Mouse (Mus musculus): Measurements from ENCODE around the gene Arfgef2. TPM values are rescaled to one million over a fixed set of nuclear protein-coding genes. Genes with fewer than 3 reads are reported as not detected.

The Arfgef2 gene
- polyA plus RNA-seq, 1 experiment: 8.4 TPM

DNA sequence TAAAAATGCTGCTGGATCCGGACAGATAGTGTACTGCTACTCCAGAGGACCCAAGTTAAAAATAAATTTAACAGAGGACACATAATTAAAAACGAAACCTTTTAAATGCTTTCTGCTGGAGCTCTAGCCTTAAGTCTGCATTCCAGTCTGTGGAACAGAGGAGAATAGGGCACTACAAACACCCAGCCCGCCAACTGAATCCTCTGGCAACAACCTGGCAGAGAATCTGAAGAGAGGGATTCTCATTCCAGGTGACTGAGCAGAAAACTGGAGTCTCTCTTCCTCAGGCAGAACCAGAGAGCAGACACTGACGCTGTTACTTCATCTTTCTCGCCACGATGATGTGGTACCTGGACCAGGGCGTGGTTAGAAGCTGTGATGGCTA lies 4.9 kb upstream of the Arfgef2 start:
- Histone ChIP-seq H3ac (ENCODE audit: control insufficient read depth, insufficient read length) (no peak overlapping the region), H3K4me2 (ENCODE audit: low read depth) (no peak overlapping the region), H3K79me2 (ENCODE audit: control insufficient read depth, insufficient read depth) (no peaks in the 10 kb centered on the region), H3K36me3 (ENCODE audit: control insufficient read depth, insufficient read depth) (peaks cover 8% of the 10 kb centered on the region), H3K27me3 (ENCODE audit: control insufficient read depth, insufficient read depth, insufficient read length) (no peaks in the 10 kb centered on the region), H3K4me3 (no peak overlapping the region)
- TF ChIP-seq POLR2AphosphoS2 (IDR thresholded peaks at IDR 0.05; ENCODE audit: insufficient read length, low read depth): peak; percentile 36
- no peak for TF ChIP-seq CEBPB (IDR thresholded peaks at IDR 0.05; ENCODE audit: insufficient read depth, poor library complexity, severe bottlenecking)

DNA sequence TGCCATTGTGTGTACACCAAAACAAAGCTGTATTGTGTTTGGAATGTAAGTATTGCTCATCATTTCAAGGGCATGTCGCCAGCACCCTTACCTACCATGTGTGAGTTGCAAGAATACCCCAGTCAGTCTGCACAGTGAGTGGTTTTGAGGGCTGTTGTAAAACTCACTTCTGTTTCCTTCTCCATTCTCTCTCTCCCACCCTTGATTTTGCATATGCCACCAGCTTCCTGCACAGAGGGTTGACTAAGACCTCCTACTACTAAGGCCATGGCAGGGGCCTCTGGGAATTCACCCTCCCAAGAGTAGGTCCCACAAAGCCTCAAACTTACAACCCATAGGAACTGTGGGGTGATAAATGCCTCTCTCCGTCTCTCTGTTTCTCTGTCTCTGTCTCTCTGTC lies 4.0 kb upstream of the Arfgef2 start:
- no peak for TF ChIP-seq USF1 (IDR thresholded peaks at IDR 0.05; ENCODE audit: low read depth)
- no peak for TF ChIP-seq TCF3 (IDR thresholded peaks at IDR 0.05; ENCODE audit: insufficient read length, low read depth)
- no peak for TF ChIP-seq SRF (IDR thresholded peaks at IDR 0.05; ENCODE audit: control insufficient read depth, insufficient read length, low read depth)
- TF ChIP-seq E2F4 (IDR thresholded peaks at IDR 0.05; ENCODE audit: insufficient read depth): no peak
- TF ChIP-seq MAX (IDR thresholded peaks at IDR 0.05; ENCODE audit: low read depth): no peak
- TF ChIP-seq POLR2AphosphoS2 (IDR thresholded peaks at IDR 0.05; ENCODE audit: insufficient read length, low read depth): no peak
- TF ChIP-seq REST (IDR thresholded peaks at IDR 0.05; ENCODE audit: insufficient read depth, insufficient read length): no peak
- no peak for TF ChIP-seq POLR2A (IDR thresholded peaks at IDR 0.05; ENCODE audit: insufficient read length, low read depth)
- TF ChIP-seq TCF12 (IDR thresholded peaks at IDR 0.05; ENCODE audit: insufficient read depth, poor library complexity, severe bottlenecking): no peak
- TF ChIP-seq MYOD1 (IDR thresholded peaks at IDR 0.05; ENCODE audit: control insufficient read depth in 1 of 3, insufficient read length in 2 of 3, low read depth in 2 of 3): no peak
- no peak for TF ChIP-seq CEBPB (IDR thresholded peaks at IDR 0.05; ENCODE audit: insufficient read depth, poor library complexity, severe bottlenecking)
- no peak for TF ChIP-seq MYOG (IDR thresholded peaks at IDR 0.05; ENCODE audit: control insufficient read depth in 1 of 3, insufficient read depth in 1 of 3, insufficient read length in 2 of 3, low read depth in 2 of 3)
- Histone ChIP-seq H3K4me2 (ENCODE audit: low read depth) (no peak overlapping the region), H3K36me3 (ENCODE audit: control insufficient read depth, insufficient read depth) (peaks cover 5% of the 10 kb centered on the region), H3ac (ENCODE audit: control insufficient read depth, insufficient read length) (no peak overlapping the region), H3K27me3 (ENCODE audit: control insufficient read depth, insufficient read depth, insufficient read length) (no peaks in the 10 kb centered on the region), H3K4me3 (no peak overlapping the region), H3K79me2 (ENCODE audit: control insufficient read depth, insufficient read depth) (peaks cover 4% of the 10 kb centered on the region)

DNA sequence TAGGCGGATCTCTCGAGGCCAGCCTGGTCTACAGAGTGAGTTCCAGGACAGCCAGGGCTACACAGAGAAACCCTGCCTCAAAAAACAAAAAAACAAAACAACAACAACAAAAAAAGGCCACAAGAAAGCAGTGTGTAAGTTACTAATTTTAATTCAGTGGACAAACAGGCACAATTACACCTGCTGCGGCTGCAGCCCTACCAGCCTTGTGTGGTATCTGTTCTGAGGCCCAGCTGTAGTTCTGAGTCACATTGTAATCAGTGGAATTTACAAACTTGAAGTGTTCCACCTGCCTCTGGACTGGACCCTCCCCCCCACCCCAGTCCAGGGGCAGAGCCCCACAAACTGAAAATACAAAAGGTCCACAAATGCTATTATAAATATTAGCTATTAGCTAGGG lies 2.1 kb upstream of the Arfgef2 start:
- Histone ChIP-seq H3K79me2 (ENCODE audit: control insufficient read depth, insufficient read depth) (peaks cover 21% of the 10 kb centered on the region), H3ac (ENCODE audit: control insufficient read depth, insufficient read length) (no peak overlapping the region), H3K36me3 (ENCODE audit: control insufficient read depth, insufficient read depth) (no peaks in the 10 kb centered on the region), H3K27me3 (ENCODE audit: control insufficient read depth, insufficient read depth, insufficient read length) (no peaks in the 10 kb centered on the region), H3K4me2 (ENCODE audit: low read depth) (no peak overlapping the region), H3K4me3 (no peak overlapping the region)
- no peak for TF ChIP-seq POLR2A (IDR thresholded peaks at IDR 0.05; ENCODE audit: insufficient read length, low read depth)
- peak in 2 of 3 experiments; percentile 8 to 66 for TF ChIP-seq MYOD1 (IDR thresholded peaks at IDR 0.05; ENCODE audit: control insufficient read depth in 1 of 3, insufficient read length in 2 of 3, low read depth in 2 of 3)
- no peak for TF ChIP-seq MAX (IDR thresholded peaks at IDR 0.05; ENCODE audit: low read depth)
- TF ChIP-seq MYOG (IDR thresholded peaks at IDR 0.05; ENCODE audit: control insufficient read depth in 1 of 3, insufficient read depth in 1 of 3, insufficient read length in 2 of 3, low read depth in 2 of 3): peak in 1 of 3 experiments; percentile 55

DNA sequence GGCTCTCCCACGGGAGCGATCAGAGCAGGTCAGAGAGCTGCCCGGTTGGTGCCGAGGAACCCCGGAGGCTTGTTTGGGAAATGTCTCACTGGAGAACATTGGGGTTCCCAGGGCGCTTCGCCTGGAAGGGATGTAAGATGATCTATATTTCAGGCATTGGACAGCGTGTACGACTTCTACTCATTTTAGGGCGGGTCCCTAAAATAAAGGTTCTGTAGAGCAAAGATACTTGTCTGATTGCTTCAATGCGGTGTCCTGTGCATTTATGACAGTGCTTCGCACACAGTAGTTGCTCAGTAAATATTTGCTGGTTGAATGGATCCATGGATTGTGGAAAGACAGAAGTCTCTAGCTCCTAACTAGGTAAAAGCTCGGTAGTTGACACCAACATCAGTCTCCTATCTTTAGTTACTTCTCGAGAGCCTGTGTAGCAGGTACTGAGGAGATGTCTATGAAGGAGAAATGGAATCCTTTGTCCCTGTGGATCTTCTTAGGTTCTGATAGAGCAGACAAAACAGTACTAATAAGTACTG lies 851 bp downstream of the Arfgef2 start:
- Histone ChIP-seq H3K27me3 (ENCODE audit: control insufficient read depth, insufficient read depth, insufficient read length) (no peaks in the 10 kb centered on the region), H3K36me3 (ENCODE audit: control insufficient read depth, insufficient read depth) (no peaks in the 10 kb centered on the region), H3ac (ENCODE audit: control insufficient read depth, insufficient read length) (peak overlapping the region; percentile 64), H3K4me3 (peak overlapping the region; percentile 75), H3K4me2 (ENCODE audit: low read depth) (peak overlapping the region; percentile 68), H3K79me2 (ENCODE audit: control insufficient read depth, insufficient read depth) (peaks cover 44% of the 10 kb centered on the region)
- TF ChIP-seq POLR2A (IDR thresholded peaks at IDR 0.05; ENCODE audit: insufficient read length, low read depth) (no peak), MYOD1 (IDR thresholded peaks at IDR 0.05; ENCODE audit: control insufficient read depth in 1 of 3, insufficient read length in 2 of 3, low read depth in 2 of 3) (no peak), USF1 (IDR thresholded peaks at IDR 0.05; ENCODE audit: low read depth) (no peak), E2F4 (IDR thresholded peaks at IDR 0.05; ENCODE audit: insufficient read depth) (no peak), POLR2AphosphoS2 (IDR thresholded peaks at IDR 0.05; ENCODE audit: insufficient read length, low read depth) (no peak)

DNA sequence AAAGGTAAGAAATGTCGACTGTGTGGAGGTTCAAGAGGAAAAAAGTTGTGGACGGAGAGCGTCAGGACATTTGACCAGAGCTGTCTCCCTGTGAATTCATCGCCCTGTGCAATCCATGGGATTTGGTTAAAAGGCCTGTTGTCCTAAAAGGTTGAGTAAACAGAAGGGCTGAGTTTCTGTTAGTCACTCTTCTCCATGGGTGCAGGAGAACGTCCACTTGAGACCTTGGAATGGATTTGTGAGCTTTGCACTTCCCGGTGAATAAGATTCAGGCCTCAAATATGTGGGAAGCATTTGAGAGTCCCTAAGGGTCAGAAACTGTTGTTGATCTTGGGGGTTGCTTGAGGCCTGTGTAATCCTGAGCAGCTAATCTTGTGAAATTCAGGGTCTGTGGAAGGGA lies 1.4 kb downstream of the Arfgef2 start:
- Histone ChIP-seq H3K79me2 (ENCODE audit: control insufficient read depth, insufficient read depth) (peaks cover 44% of the 10 kb centered on the region), H3ac (ENCODE audit: control insufficient read depth, insufficient read length) (no peak overlapping the region), H3K36me3 (ENCODE audit: control insufficient read depth, insufficient read depth) (no peaks in the 10 kb centered on the region), H3K27me3 (ENCODE audit: control insufficient read depth, insufficient read depth, insufficient read length) (no peaks in the 10 kb centered on the region), H3K4me3 (peak overlapping the region; percentile 75), H3K4me2 (ENCODE audit: low read depth) (peak overlapping the region; percentile 68)
- TF ChIP-seq POLR2AphosphoS2 (IDR thresholded peaks at IDR 0.05; ENCODE audit: insufficient read length, low read depth) (no peak), E2F4 (IDR thresholded peaks at IDR 0.05; ENCODE audit: insufficient read depth) (no peak), POLR2A (IDR thresholded peaks at IDR 0.05; ENCODE audit: insufficient read length, low read depth) (no peak)

DNA sequence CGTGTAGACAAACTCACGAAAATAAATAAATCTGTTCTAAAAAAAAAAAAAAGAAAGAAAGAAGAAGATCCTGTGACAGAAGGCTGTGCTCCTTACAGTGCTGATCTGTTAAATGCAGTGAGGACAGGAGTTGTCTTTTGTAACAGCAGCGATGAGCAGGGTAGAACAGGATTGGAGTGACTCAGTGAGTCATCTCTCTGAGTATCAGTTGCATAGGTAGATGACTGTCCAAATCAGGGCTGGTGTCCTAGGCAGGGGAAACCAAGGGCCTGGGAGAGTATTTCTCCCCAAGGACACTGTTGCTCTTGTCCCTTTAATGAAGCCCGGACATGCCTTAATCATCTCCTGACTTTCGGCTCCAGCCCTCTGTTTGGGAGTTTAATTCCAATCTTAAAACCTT lies 4.1 kb downstream of the Arfgef2 start:
- H3K4me2 ChIP-seq (ENCODE audit: low read depth): no peak overlapping the region
- no peaks in the 10 kb centered on the region for H3K36me3 ChIP-seq (ENCODE audit: control insufficient read depth, insufficient read depth)
- H3K4me3 ChIP-seq: no peak overlapping the region
- H3ac ChIP-seq (ENCODE audit: control insufficient read depth, insufficient read length): no peak overlapping the region
- H3K27me3 ChIP-seq (ENCODE audit: control insufficient read depth, insufficient read depth, insufficient read length): no peaks in the 10 kb centered on the region
- TF ChIP-seq MAX (IDR thresholded peaks at IDR 0.05; ENCODE audit: low read depth) (no peak), POLR2A (IDR thresholded peaks at IDR 0.05; ENCODE audit: insufficient read length, low read depth) (no peak), REST (IDR thresholded peaks at IDR 0.05; ENCODE audit: insufficient read depth, insufficient read length) (no peak), MYOD1 (IDR thresholded peaks at IDR 0.05; ENCODE audit: control insufficient read depth in 1 of 3, insufficient read length in 2 of 3, low read depth in 2 of 3) (no peak)
- peaks cover 44% of the 10 kb centered on the region for H3K79me2 ChIP-seq (ENCODE audit: control insufficient read depth, insufficient read depth)

All from myocyte (in vitro differentiated cells).